Mouse (Mus musculus) heart, postnatal 4 days (tissue): ENCODE results near the gene Gm17482. TPM values are rescaled to one million over a fixed set of nuclear protein-coding genes. Genes with fewer than 3 reads are reported as not detected.

Experiments
- DNase-seq: peaks from one replicate; pipeline ENCODE4 v3.0.0; 2021
- total RNA-seq, 2 experiments: library from RNA; stranded (reverse); gene quantifications; 2 replicates each; pipeline ENCODE4 v1.2.3; 2021

Gm17482 gene
- total RNA-seq, 2 experiments from 2014 or later = not detected

- DNase-seq = peak; percentile 50
These were observed 24.4 kb downstream of the Gm17482 start for GRCm38 (mm10) chr6:115251531-115251985.

DNA sequence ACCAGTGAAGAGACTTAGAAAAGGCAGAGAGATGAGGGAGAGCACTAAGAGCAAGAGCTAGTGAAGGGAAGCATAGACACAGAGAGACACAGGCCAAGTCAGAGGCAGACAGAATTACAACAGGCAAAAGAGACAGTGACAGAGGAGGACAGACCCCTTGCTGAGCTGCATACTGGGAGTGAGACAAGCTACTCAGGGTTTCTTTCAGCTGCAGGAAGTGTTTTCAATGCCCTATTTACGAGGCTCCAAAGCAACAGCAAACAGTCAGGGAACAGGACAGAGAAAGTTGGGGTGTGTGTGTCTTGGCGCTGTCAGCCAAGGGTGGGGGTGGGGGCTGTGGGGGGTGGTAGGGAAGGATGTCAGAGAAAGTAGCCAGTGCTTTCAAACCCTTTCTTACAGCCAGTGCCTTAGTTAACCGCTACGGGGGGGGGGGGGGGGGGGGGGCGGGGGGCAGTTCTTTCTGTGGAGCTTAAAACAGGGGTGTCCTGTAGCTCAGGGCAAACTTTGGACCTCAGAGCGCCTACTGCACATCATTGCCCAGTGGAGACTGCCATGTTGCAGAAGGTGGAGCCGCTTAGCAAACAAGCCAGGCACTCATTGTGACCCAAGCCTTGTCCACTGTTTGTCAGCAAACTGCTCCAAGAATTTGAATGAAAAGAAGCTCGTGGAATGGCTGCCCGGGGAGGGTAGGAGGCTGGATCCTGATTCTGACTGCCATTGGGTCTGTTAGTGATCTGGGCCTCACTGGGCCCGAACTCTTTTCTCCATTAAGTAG lies 25.1 kb downstream of the Gm17482 start, which contains the start of gene Timp4:
Gene Timp4, minus strand, starts transcription at position 107 of the 775 bp plus-strand sequence.
- DNase-seq = no peak

- DNase-seq = no peak
These were observed 28.0 kb downstream of the Gm17482 start for GRCm38 (mm10) chr6:115255171-115255570.

- DNase-seq = no peak
These were observed 33.4 kb downstream of the Gm17482 start for GRCm38 (mm10) chr6:115260507-115260906.

- DNase-seq = no peak
These were observed 39.6 kb downstream of the Gm17482 start for GRCm38 (mm10) chr6:115266791-115267190.

DNA sequence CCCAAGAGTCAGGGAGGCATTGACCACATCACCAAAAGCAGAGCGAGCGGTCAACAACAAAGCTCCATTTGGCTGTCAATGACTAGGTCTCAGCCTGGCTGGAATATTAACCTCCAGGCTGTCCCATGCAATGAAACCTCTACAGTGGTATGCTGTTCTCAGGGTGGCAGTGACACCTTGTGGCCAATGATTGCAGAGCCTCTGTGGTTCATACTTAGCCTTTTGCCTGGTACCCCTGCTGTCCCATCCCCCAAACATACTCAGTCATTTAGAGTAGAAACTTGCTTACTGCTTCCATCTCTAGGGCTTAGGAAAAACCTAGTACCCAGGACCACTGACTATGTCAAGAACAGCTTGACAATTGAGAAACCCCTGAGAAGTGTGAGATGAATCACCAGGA lies 40.8 kb downstream of the Gm17482 start:
- peak; percentile 86 for DNase-seq

DNA sequence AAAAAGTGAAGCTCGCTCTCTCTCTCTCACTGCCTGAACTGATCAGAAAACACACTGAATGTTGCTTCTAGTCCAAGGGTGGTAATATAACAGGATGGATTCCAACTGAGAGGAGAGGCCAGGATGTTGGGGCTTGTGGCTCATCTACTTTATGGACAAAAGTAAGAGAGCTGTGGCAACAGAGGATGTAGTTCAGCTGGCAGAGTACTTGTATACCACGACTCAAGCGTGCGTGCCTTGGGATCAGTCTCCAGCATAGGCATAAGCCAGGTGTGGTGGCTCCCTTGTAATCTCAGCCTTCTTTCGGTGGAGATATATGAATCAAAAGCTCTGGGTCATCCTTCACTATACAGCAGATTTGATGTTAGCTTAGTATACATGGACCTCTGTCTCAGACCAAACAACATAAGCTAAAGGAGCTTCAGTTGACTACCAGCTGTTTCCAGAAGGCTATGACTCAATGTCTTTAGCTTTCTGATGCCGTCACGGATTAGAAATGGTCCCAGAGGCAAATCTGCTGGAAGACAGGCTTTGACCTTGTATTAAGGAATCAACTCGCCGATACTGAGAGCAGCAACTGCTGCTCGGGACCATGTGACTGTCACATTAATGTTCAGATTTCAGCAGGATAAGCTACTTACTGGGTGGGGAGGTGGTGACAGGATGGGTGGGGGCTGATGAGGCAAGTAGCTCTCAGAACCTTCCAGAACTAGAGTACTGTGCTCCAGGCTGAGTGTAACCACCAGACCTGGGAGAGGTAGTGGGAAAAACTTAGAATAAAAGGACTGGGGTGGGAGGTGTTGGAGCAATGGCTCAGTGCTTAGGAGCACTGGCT lies 41.6 kb downstream of the Gm17482 start:
- DNase-seq = no peak

GRCm38 (mm10) chr6:115269561-115269960 lies 42.4 kb downstream of the Gm17482 start:
- no peak for DNase-seq

- DNase-seq = peak; percentile 30
These were observed 42.9 kb downstream of the Gm17482 start for GRCm38 (mm10) chr6:115270085-115270484.

GRCm38 (mm10) chr6:115271326-115271725 lies 44.2 kb downstream of the Gm17482 start:
- DNase-seq = no peak

GRCm38 (mm10) chr6:115271866-115272271 lies 44.7 kb downstream of the Gm17482 start:
- DNase-seq = peak; percentile 77

GRCm38 (mm10) chr6:115273346-115273745 lies 46.2 kb downstream of the Gm17482 start:
- peak; percentile 41 for DNase-seq

DNA sequence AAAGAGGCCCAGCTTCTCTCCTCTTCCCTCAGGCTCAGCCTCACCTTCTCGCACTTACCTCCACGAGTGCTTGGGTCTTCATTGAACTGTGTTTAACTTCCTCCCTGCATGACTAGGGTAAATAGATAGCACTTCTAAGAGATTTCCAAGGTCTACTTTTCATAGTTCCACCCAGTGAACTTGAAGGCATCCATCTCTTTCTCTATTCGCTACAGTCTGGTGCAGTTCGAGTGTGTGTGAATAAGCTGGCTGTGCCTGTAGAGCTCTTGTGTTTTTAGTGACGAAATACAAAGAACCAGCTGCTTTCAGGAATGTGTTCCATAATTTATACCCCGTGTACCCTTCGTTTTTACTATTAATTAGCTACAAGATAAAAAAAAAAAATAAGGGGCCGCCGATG lies 47.6 kb downstream of the Gm17482 start:
- DNase-seq = no peak

DNA sequence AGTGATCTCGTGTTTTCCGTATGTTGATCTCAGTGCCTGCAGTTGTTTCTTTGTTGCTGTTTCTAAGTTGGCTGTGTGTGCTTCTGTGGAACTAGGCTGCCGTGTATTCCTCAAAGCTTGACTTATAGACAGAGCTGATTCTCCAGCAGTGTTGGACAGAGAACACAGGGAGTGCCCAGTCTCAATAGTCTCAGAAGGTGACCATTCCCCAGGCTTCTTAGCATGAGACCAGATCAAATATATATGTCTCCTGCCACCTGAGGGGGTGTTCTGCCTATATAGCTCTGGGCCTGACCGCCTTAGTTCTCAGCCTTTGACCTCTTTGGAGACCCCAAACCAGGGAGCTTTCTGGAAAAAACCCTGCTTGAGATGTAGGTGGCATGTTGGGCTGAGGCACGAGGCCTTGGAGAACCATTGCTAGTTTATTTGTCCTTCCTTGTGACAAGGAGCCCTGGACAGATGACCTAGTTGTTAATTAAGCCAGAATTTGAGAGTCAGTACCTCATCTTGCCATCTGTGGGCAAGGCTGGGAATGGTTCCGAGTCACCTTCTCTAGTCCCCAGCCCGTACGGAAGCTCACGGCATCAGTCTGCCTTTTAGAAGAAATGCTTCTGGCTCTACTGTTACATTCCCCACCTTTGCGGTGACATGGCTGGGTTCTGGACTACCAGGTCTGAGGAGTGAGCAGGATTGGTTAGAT lies 48.1 kb downstream of the Gm17482 start:
- DNase-seq = no peak

GRCm38 (mm10) chr6:115278086-115278485 lies 50.9 kb downstream of the Gm17482 start:
- no peak for DNase-seq

- no peak for DNase-seq
These were observed 52.5 kb downstream of the Gm17482 start for GRCm38 (mm10) chr6:115279639-115280038.

- DNase-seq = no peak
These were observed 57.0 kb downstream of the Gm17482 start for GRCm38 (mm10) chr6:115284153-115284552.

GRCm38 (mm10) chr6:115286441-115286840 lies 59.3 kb downstream of the Gm17482 start:
- no peak for DNase-seq

DNA sequence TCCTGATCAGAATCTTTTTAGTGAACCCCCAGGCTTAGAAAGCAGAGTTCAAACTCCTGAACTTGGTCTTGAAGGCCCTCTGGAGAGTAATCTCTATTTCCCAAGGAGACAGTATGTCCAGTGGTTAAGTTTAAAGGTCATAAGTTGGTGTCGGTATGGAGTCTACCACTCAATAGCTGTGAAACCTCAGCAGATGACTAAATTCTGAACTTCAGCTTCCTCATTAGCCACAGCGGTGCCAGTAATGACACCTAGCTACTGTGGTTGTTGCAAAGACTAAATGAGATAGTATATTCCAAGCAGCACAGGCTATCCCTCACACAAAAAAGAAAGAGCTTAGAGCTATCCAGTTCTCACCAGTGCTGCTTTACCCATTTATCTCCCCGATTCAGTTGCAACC lies 61.1 kb downstream of the Gm17482 start:
- no peak for DNase-seq

- no peak for DNase-seq
These were observed 63.4 kb downstream of the Gm17482 start for GRCm38 (mm10) chr6:115290561-115290960.

GRCm38 (mm10) chr6:115291068-115291467 lies 63.9 kb downstream of the Gm17482 start:
- no peak for DNase-seq

DNA sequence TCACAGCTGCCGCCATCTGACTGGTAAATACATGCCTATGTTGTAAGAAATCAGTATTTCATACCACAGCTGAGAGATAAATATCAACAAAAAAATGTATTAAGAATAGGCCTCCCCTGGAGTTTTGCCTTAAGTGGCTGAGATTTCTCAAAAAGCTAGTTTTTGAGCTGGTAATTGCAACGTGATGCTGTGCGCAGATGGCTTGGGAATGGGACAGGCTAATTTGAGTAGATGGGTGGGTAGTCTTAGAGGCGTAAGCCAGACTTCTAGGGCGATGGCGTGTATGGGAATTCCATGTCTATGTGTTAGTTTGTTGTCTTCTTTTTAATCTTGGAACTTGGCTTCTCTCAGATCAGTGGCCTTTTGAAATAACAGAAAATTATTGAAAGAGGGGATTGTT lies 64.7 kb downstream of the Gm17482 start:
- no peak for DNase-seq

DNA sequence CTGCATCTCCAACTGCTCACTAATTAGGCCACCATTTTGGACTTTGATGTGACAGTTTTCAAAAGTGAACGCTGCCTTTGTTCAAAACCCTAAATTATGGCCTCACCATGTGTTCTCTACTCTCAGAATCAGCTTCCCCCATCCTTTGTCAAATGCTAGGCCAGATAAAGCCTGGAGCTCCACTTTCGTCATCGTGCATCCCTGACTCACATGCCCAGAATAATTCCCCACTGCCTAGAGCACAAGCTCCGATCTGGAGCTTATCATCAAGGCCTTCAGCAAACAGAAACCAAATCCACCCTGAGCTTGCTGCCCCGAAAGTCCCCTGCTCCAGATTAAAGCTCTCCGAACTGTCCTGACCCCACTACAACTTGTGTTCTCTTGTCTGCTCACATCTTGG lies 65.5 kb downstream of the Gm17482 start:
- no peak for DNase-seq
